In the genomic region with DNA sequence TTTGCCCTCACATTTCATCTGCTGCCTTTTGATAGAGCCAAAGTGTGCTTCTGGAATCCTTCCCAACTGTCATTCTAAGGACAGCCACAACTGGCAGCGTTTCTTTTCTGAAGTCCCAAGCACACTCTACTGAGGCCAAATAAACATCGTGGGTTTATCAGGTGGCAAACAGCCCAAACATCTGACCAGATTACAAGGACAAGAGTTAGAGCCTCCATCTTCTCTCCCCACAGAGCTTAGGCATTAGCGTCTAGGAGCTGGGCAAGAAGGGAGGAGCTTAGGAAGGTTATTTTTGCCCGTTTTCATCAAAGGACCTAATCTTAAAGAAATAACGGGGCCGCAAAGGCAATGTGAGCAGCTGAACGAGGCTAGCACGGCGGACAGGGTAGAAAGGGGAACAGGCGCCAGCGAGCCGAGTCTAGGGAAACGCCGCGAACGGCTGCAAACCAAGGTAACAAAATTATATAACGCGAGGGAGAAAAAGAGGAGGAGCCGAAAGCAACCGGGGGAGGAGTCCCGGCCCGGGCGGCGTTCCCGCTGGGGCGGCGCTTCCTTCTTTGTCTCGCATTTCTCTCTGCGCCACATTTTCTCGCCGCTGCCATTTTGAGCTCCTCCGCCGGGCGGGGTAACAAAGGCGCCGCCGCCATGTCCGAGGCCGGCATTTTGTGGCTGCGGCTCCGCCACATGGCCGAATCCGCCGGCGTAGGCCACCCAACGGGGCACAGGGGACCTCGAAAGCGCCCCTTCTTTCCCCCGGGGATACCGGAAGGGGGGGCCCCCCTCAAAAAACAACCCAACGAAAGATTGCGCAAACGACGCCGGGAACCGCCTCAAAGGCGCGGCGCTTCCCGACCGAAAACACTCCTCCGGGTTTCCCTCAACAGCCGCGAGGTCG, we compare ENCODE assay signal across 8 mouse cellular contexts. TPM values are rescaled to one million over a fixed set of nuclear protein-coding genes. Genes with fewer than 3 reads are reported as not detected.
A peak's percentile ranks its signal among the peaks of the same experiment; 100 is the strongest.
DNase-seq lines count a peak whose midpoint lies in the region; ATAC-seq lines count a peak whose summit lies in the region.

No protein-coding gene starts in this region.

- H3K27me3 ChIP-seq in intestine, embryonic 16.5 days (replicated peaks; ENCODE audit: control insufficient read depth, insufficient read depth, low read length), result no peaks in the 10 kb centered on the region
- H3K27me3 ChIP-seq in midbrain, embryonic 10.5 days (ENCODE audit: low read depth, poor library complexity, severe bottlenecking), result no peaks in the 10 kb centered on the region

- intact Hi-C loops in gastrocnemius, postnatal 36 days (cut with DNase I), result no loop called here
- intact Hi-C loops in left cerebral cortex, postnatal 36 days (cut with DNase I), result loop anchor here (2.0 to 5.0 kb wide), 3 partner anchors 35 to 210 kb away; partner anchors contain the start of genes Kpna2 and Smurf2

- peak overlapping the region; percentile 100 for H3K27ac ChIP-seq in intestine, embryonic 16.5 days (ENCODE audit: low read length)
- H3K27ac ChIP-seq in midbrain, embryonic 10.5 days (replicated peaks), result peak overlapping the region; percentile 100

- H3K9ac ChIP-seq in intestine, embryonic 16.5 days (ENCODE audit: low read depth, low read length), result peak overlapping the region; percentile 98

- under 1% methylated on average over 64 of the region's 65 CpGs for WGBS in intestine, embryonic 16.5 days
- under 1% methylated on average over 65 of the region's 65 CpGs for WGBS in midbrain, embryonic 10.5 days

- H3K4me2 ChIP-seq in intestine, embryonic 16.5 days (ENCODE audit: low read depth, low read length), result peak overlapping the region; percentile 76

- no peaks in the 10 kb centered on the region for H3K9me3 ChIP-seq in intestine, embryonic 16.5 days (ENCODE audit: control insufficient read depth, low read length)
- H3K9me3 ChIP-seq in midbrain, embryonic 10.5 days (replicated peaks), result no peaks in the 10 kb centered on the region

- peaks cover 8% of the 10 kb centered on the region for H3K4me1 ChIP-seq in intestine, embryonic 16.5 days (ENCODE audit: control insufficient read depth, insufficient read depth, low read length)
- peaks cover 30% of the 10 kb centered on the region for H3K4me1 ChIP-seq in midbrain, embryonic 10.5 days

- peak overlapping the region; percentile 75 for H3K4me3 ChIP-seq in intestine, embryonic 16.5 days (ENCODE audit: low read length)
- peak overlapping the region; percentile 96 for H3K4me3 ChIP-seq in midbrain, embryonic 10.5 days

- H3K36me3 ChIP-seq in intestine, embryonic 16.5 days (ENCODE audit: control insufficient read depth, insufficient read depth, low read length), result peaks cover 8% of the 10 kb centered on the region
- peaks cover 64% of the 10 kb centered on the region for H3K36me3 ChIP-seq in midbrain, embryonic 10.5 days

- ATAC-seq in intestine, embryonic 16.5 days, result peak; percentile 22

- DNase-seq in adrenal gland, adult 18-20 months (ENCODE audit: low spot score in 2 of 2), result peak; percentile 84 to 87
- DNase-seq in embryo, embryonic 11 days, result peak; percentile 92
- DNase-seq in gastrocnemius, postnatal 36 days, result peak; percentile 91 to 93
- DNase-seq in left cerebral cortex, postnatal 36 days (ENCODE audit: low spot score in 2 of 2), result peak; percentile 86 to 87
- peak; percentile 83 for DNase-seq in midbrain, embryonic 10.5 days (ENCODE audit: low spot score)
- peak; percentile 78 to 81 for DNase-seq in right cerebral cortex, postnatal 36 days (ENCODE audit: low spot score in 2 of 2)
- DNase-seq in urinary bladder, postnatal 4 days (ENCODE audit: low spot score in 2 of 2), result peak; percentile 89 to 93

RNA-seq across cellular contexts. Expression of gene Ddx5, which starts 1.6 kb away (rescaled TPM):
- total RNA-seq in adrenal gland, adult 18-20 months (2021), result 100 to 1,000 TPM; 828 to 881 TPM
- 100 to 1,000 TPM; 185 to 233 TPM for total RNA-seq in gastrocnemius, postnatal 36 days (2021)
- polyA plus RNA-seq in intestine, embryonic 16.5 days (2015; fragmentation: Nextera tagmentation; extraction: Ambion mirVana), result 227 and 230 TPM in 2 replicates
- 100 to 1,000 TPM; 574 to 675 TPM for total RNA-seq in left cerebral cortex, postnatal 36 days (2021)
- 295 and 331 TPM in 2 replicates for polyA plus RNA-seq in midbrain, embryonic 10.5 days (2016; fragmentation: Nextera tagmentation; extraction: Ambion mirVana)

RNA-seq across cellular contexts. Expression of gene Cep95, which starts 1.7 kb away (rescaled TPM):
- total RNA-seq in adrenal gland, adult 18-20 months (2021), result 1 to 10 TPM; 7.6 to 8.4 TPM
- 1 to 10 TPM; 3.1 to 3.9 TPM for total RNA-seq in gastrocnemius, postnatal 36 days (2021)
- polyA plus RNA-seq in intestine, embryonic 16.5 days (2015; fragmentation: Nextera tagmentation; extraction: Ambion mirVana), result 15.4 and 16.3 TPM in 2 replicates
- total RNA-seq in left cerebral cortex, postnatal 36 days (2021), result 10 to 100 TPM in 1 of 2 experiments, 1 to 10 TPM in 1; 8.2 to 15.8 TPM
- 18.0 and 19.1 TPM in 2 replicates for polyA plus RNA-seq in midbrain, embryonic 10.5 days (2016; fragmentation: Nextera tagmentation; extraction: Ambion mirVana)

RNA-seq across cellular contexts. Expression of gene Polg2, which starts 8.0 kb away (rescaled TPM):
- total RNA-seq in adrenal gland, adult 18-20 months (2021), result 1 to 10 TPM; 4.3 to 6.1 TPM
- 1 to 10 TPM; 3.1 to 3.2 TPM for total RNA-seq in gastrocnemius, postnatal 36 days (2021)
- polyA plus RNA-seq in intestine, embryonic 16.5 days (2015; fragmentation: Nextera tagmentation; extraction: Ambion mirVana), result 12.6 and 13.7 TPM in 2 replicates
- total RNA-seq in left cerebral cortex, postnatal 36 days (2021), result 1 to 10 TPM; 3.0 to 3.2 TPM
- 10.2 and 10.7 TPM in 2 replicates for polyA plus RNA-seq in midbrain, embryonic 10.5 days (2016; fragmentation: Nextera tagmentation; extraction: Ambion mirVana)

RNA-seq across cellular contexts. Expression of gene Milr1, which starts 36.4 kb away (rescaled TPM):
- 1 to 10 TPM in 1 of 2 experiments, under 1 TPM in 1; 0.83 to 1.2 TPM for total RNA-seq in adrenal gland, adult 18-20 months (2021)
- total RNA-seq in gastrocnemius, postnatal 36 days (2021), result under 1 TPM; 0.22 to 0.28 TPM
- 1.6 and 1.7 TPM in 2 replicates for polyA plus RNA-seq in intestine, embryonic 16.5 days (2015; fragmentation: Nextera tagmentation; extraction: Ambion mirVana)
- total RNA-seq in left cerebral cortex, postnatal 36 days (2021), result under 1 TPM in 1 of 2 experiments, not detected in 1; 0.25 TPM
- polyA plus RNA-seq in midbrain, embryonic 10.5 days (2016; fragmentation: Nextera tagmentation; extraction: Ambion mirVana), result 0.67 and 1.1 TPM in 2 replicates

RNA-seq across cellular contexts. Expression of gene Pecam1, which starts 37.0 kb away (rescaled TPM):
- 10 to 100 TPM; 57.1 to 63.6 TPM for total RNA-seq in adrenal gland, adult 18-20 months (2021)
- total RNA-seq in gastrocnemius, postnatal 36 days (2021), result 10 to 100 TPM; 33.7 to 36.2 TPM
- 48.2 and 48.6 TPM in 2 replicates for polyA plus RNA-seq in intestine, embryonic 16.5 days (2015; fragmentation: Nextera tagmentation; extraction: Ambion mirVana)
- total RNA-seq in left cerebral cortex, postnatal 36 days (2021), result 10 to 100 TPM; 16.9 to 18.8 TPM
- 15.3 and 17.2 TPM in 2 replicates for polyA plus RNA-seq in midbrain, embryonic 10.5 days (2016; fragmentation: Nextera tagmentation; extraction: Ambion mirVana)

Comparison
In these comparisons a context has a peak if more than half of its experiments do, and no peak if none do; other contexts are left out.
1. Peak in every context shown above with its lines: DNase-seq, ATAC-seq, H3K4me3 ChIP-seq and H3K27ac ChIP-seq.